Mouse (Mus musculus): ENCODE measurements around the gene Neb. TPM values are rescaled to one million over a fixed set of nuclear protein-coding genes. Genes with fewer than 3 reads are reported as not detected.

Neb gene
- polyA plus RNA-seq, 1 experiment from 2014 or later, result 7.8 TPM

DNA sequence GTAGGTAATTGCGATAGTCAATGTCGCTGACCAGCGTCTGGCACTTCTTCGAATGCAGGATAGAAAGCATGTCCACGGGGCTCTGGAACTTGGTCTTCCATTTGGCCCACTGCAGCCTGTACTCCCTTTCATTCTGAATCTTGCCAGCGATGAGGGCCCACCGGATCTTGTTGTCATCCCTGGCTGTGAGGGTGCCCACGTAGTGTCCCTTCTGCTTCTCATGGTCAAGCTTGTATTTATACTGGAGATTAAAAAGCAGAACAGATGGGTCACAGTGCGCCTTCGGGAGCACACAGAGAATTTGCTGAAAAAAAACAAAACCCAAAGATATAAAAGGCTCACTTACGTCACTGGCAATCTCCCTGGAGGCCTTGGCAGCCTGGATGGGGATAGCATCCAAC is 165.7 kb downstream of the Neb start:
- no peak overlapping the region for H3K4me3 ChIP-seq (ENCODE audit: low read length)
- ATAC-seq (replicated peaks; ENCODE audit: extremely low read depth, insufficient read depth, low FRiP score), result no peak
- no peak overlapping the region for H3K9ac ChIP-seq (ENCODE audit: low read length)
- WGBS, result 85% methylated on average over 11 of the region's 11 CpGs
- no peaks in the 10 kb centered on the region for H3K36me3 ChIP-seq (ENCODE audit: control insufficient read depth, insufficient read depth)
- no peaks in the 10 kb centered on the region for H3K9me3 ChIP-seq (replicated peaks; ENCODE audit: control insufficient read depth, low read length)
- H3K4me1 ChIP-seq (ENCODE audit: control insufficient read depth, insufficient read depth, low read length), result peaks cover 4% of the 10 kb centered on the region; the same call in 1 of the 2 replicates
- no peak overlapping the region for H3K4me2 ChIP-seq (ENCODE audit: low read depth, low read length)
- no peak overlapping the region for H3K27ac ChIP-seq (ENCODE audit: low read length)
- H3K27me3 ChIP-seq (ENCODE audit: control insufficient read depth, insufficient read depth, low read length), result no peaks in the 10 kb centered on the region

DNA sequence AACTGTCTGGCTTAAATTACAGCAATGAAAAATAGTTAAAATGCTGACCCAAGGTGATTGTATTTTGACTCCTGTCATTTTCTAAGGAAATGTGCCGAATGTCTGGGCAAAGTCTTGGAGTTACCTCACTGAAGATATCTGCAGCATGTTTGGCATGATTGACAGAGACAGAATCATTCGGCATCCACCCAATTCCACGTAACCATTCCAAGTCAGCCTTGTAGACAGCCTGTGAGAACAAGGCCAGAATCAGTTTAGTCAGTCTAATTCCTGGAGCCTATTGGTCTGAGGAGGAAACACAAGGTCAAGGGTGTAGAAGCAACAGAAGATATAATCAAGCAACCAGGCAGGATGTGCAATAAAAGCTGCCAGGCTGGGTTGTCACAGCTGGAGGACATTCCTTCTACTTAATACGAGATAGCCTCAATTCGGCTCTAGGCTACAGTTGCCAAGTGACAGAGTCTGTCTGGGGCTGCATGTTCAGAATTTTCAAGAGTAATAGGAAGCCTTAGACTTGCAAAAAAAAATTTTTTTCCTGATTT is 166.8 kb downstream of the Neb start:
- Histone ChIP-seq H3K4me2 (ENCODE audit: low read depth, low read length) (no peak overlapping the region), H3K4me3 (ENCODE audit: low read length) (no peak overlapping the region), H3K36me3 (ENCODE audit: control insufficient read depth, insufficient read depth) (no peaks in the 10 kb centered on the region), H3K27ac (ENCODE audit: low read length) (no peak overlapping the region), H3K27me3 (ENCODE audit: control insufficient read depth, insufficient read depth, low read length) (no peaks in the 10 kb centered on the region), H3K4me1 (ENCODE audit: control insufficient read depth, insufficient read depth, low read length) (peaks cover 4% of the 10 kb centered on the region; the same call in 1 of the 2 replicates), H3K9me3 (replicated peaks; ENCODE audit: control insufficient read depth, low read length) (no peaks in the 10 kb centered on the region), H3K9ac (ENCODE audit: low read length) (no peak overlapping the region)
- ATAC-seq (replicated peaks; ENCODE audit: extremely low read depth, insufficient read depth, low FRiP score), result no peak
- 49% methylated on average over 5 of the region's 5 CpGs for WGBS

DNA sequence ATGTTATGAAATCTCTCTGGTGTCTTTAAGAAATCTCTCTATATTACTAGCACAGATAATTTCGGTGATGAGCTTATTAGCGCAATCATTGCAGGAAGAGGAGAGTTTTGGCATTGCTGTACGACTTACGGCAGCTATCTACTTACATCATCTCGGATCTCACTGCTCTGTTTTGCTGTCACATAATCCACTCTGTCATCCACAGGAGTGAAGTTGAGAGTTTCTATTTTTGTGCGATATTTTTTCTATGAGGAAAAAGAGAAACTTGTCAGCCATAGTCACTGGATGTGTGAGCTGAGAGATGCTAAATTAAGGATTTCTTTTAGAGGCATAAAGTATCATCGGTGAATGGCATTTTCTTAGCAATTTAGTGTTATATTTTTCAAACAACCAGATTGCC is 167.6 kb downstream of the Neb start:
- 83% methylated on average over 7 of the region's 7 CpGs for WGBS
- Histone ChIP-seq H3K36me3 (ENCODE audit: control insufficient read depth, insufficient read depth) (no peaks in the 10 kb centered on the region), H3K4me1 (ENCODE audit: control insufficient read depth, insufficient read depth, low read length) (peaks cover 4% of the 10 kb centered on the region; the same call in 1 of the 2 replicates), H3K9me3 (replicated peaks; ENCODE audit: control insufficient read depth, low read length) (no peaks in the 10 kb centered on the region), H3K27ac (ENCODE audit: low read length) (no peak overlapping the region), H3K9ac (ENCODE audit: low read length) (no peak overlapping the region), H3K4me2 (ENCODE audit: low read depth, low read length) (no peak overlapping the region), H3K4me3 (ENCODE audit: low read length) (no peak overlapping the region), H3K27me3 (ENCODE audit: control insufficient read depth, insufficient read depth, low read length) (no peaks in the 10 kb centered on the region)
- ATAC-seq (replicated peaks; ENCODE audit: extremely low read depth, insufficient read depth, low FRiP score), result no peak

DNA sequence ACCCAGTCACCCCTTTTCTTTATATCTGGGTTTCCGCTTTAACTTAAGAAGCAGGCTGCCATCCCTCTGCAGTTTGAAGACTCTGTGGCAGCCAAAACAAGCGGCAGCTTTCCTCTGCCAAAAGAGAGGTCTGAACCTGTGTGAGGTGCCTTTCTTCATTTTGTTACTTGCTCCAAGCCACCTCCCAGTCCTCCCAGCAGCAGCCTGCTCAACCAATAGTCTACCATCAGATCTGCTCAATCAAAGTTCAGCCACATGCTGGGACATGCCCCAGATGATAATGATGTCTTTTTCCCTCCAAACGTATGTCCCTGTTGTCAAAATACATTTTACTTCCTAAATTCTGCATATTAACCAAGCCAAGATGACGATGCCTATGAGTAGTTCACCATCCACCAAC is 173.3 kb downstream of the Neb start:
- Histone ChIP-seq H3K4me2 (ENCODE audit: low read depth, low read length) (no peak overlapping the region), H3K27me3 (ENCODE audit: control insufficient read depth, insufficient read depth, low read length) (no peaks in the 10 kb centered on the region), H3K27ac (ENCODE audit: low read length) (no peak overlapping the region), H3K4me3 (ENCODE audit: low read length) (no peak overlapping the region), H3K36me3 (ENCODE audit: control insufficient read depth, insufficient read depth) (no peaks in the 10 kb centered on the region), H3K9me3 (replicated peaks; ENCODE audit: control insufficient read depth, low read length) (no peaks in the 10 kb centered on the region), H3K4me1 (ENCODE audit: control insufficient read depth, insufficient read depth, low read length) (no peaks in the 10 kb centered on the region), H3K9ac (ENCODE audit: low read length) (no peak overlapping the region)
- WGBS, result 83% methylated on average over 4 of the region's 4 CpGs
- ATAC-seq (replicated peaks; ENCODE audit: extremely low read depth, insufficient read depth, low FRiP score), result no peak

DNA sequence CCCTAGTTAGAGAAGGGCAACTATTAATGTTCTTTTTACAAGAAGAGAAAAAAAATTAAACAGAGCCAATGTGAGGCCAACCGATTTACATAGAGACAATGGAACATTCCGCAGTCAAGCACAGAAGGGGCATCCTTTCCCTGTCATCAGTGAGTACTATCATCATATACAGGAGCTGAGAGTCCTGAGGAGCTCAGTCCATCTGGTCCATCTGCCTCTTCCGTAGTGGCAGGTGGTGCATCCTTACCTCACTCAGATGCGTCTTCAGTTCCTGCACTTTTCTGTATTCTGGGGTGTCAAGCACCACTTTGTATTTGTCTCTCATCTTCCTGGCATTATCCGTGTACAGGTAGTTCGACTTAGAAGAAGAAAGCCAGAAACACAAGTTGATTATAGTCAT is 184.6 kb downstream of the Neb start:
- H3K4me2 ChIP-seq (ENCODE audit: low read depth, low read length), result no peak overlapping the region
- 91% methylated on average over 6 of the region's 6 CpGs for WGBS
- no peak overlapping the region for H3K4me3 ChIP-seq (ENCODE audit: low read length)
- H3K9me3 ChIP-seq (replicated peaks; ENCODE audit: control insufficient read depth, low read length), result no peaks in the 10 kb centered on the region
- H3K4me1 ChIP-seq (ENCODE audit: control insufficient read depth, insufficient read depth, low read length), result no peaks in the 10 kb centered on the region
- no peak for ATAC-seq (replicated peaks; ENCODE audit: extremely low read depth, insufficient read depth, low FRiP score)
- no peaks in the 10 kb centered on the region for H3K36me3 ChIP-seq (ENCODE audit: control insufficient read depth, insufficient read depth)
- no peaks in the 10 kb centered on the region for H3K27me3 ChIP-seq (ENCODE audit: control insufficient read depth, insufficient read depth, low read length)
- H3K9ac ChIP-seq (ENCODE audit: low read length), result no peak overlapping the region
- no peak overlapping the region for H3K27ac ChIP-seq (ENCODE audit: low read length)

DNA sequence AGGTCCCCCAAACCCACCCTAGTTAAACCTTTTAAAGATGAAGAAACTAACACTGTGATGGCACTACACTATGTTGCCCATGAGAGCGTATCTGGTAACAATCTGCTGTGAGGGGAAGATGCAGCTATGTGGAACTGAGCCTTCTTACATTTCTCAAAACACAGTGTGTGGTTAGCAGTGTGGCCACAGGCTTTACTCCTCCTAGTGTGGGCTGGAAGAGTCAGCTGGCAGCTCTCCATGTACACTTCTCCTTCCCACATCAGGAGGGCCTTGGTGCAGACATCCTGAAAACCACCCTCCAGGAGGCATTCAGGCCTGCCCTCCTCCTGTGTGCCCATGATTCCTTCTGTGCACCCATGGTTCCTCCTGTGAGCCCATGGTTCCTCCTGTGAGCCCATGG is 198.6 kb downstream of the Neb start:
- Histone ChIP-seq H3K4me1 (ENCODE audit: control insufficient read depth, insufficient read depth, low read length) (no peaks in the 10 kb centered on the region), H3K4me2 (ENCODE audit: low read depth, low read length) (no peak overlapping the region), H3K27ac (ENCODE audit: low read length) (no peak overlapping the region), H3K9ac (ENCODE audit: low read length) (no peak overlapping the region), H3K27me3 (ENCODE audit: control insufficient read depth, insufficient read depth, low read length) (no peaks in the 10 kb centered on the region), H3K36me3 (ENCODE audit: control insufficient read depth, insufficient read depth) (no peaks in the 10 kb centered on the region), H3K9me3 (replicated peaks; ENCODE audit: control insufficient read depth, low read length) (no peaks in the 10 kb centered on the region), H3K4me3 (ENCODE audit: low read length) (no peak overlapping the region)
- WGBS, result 71% methylated on average over 1 of the region's 1 CpGs
- ATAC-seq (replicated peaks; ENCODE audit: extremely low read depth, insufficient read depth, low FRiP score), result no peak

DNA sequence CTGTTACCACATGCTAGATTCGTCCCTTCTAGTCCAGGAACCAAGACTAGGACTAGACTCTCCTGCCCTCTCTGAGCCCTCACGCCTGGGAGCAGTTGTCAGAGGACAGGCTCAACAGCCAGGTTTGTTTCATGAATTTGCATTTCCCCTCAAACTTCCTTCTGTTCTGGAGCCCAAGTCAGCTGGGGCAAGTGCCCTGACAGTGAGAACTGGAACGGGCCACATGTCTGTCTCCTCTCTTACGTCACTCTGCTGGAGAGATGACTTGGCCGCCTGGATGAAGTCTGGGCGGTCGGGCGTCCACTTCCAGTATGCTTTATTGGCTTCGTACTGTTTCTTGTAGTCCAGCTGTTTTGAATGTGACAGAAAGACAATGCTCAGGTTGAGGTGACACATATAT is 200.5 kb downstream of the Neb start:
- WGBS, result 78% methylated on average over 9 of the region's 9 CpGs
- no peak for ATAC-seq (replicated peaks; ENCODE audit: extremely low read depth, insufficient read depth, low FRiP score)
- Histone ChIP-seq H3K36me3 (ENCODE audit: control insufficient read depth, insufficient read depth) (no peaks in the 10 kb centered on the region), H3K27ac (ENCODE audit: low read length) (no peak overlapping the region), H3K4me3 (ENCODE audit: low read length) (no peak overlapping the region), H3K9ac (ENCODE audit: low read length) (no peak overlapping the region), H3K4me1 (ENCODE audit: control insufficient read depth, insufficient read depth, low read length) (no peaks in the 10 kb centered on the region), H3K4me2 (ENCODE audit: low read depth, low read length) (no peak overlapping the region), H3K9me3 (replicated peaks; ENCODE audit: control insufficient read depth, low read length) (no peaks in the 10 kb centered on the region), H3K27me3 (ENCODE audit: control insufficient read depth, insufficient read depth, low read length) (no peaks in the 10 kb centered on the region)

DNA sequence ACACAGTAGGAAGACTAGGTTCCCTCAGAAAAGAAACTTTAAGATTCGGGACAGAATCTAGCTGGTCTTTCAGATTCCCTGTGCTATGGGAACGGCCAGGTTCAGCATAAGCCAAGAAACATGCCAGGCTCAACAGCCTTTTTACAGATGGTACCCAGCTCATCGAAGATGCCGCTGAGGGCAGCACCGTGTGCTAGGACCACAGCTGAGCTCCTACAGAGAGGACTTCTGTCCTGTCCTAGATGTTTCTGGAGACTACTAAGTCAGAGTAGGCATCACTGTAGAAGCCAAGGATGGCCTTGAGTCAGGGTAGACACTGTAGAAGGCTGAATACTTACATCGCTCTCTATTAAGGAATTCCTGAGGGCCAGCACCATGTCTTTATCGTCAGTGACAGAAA is 201.1 kb downstream of the Neb start:
- no peak for ATAC-seq (replicated peaks; ENCODE audit: extremely low read depth, insufficient read depth, low FRiP score)
- Histone ChIP-seq H3K9me3 (replicated peaks; ENCODE audit: control insufficient read depth, low read length) (no peaks in the 10 kb centered on the region), H3K4me3 (ENCODE audit: low read length) (no peak overlapping the region), H3K27me3 (ENCODE audit: control insufficient read depth, insufficient read depth, low read length) (no peaks in the 10 kb centered on the region), H3K27ac (ENCODE audit: low read length) (no peak overlapping the region), H3K4me1 (ENCODE audit: control insufficient read depth, insufficient read depth, low read length) (no peaks in the 10 kb centered on the region), H3K4me2 (ENCODE audit: low read depth, low read length) (no peak overlapping the region), H3K36me3 (ENCODE audit: control insufficient read depth, insufficient read depth) (no peaks in the 10 kb centered on the region), H3K9ac (ENCODE audit: low read length) (no peak overlapping the region)
- 91% methylated on average over 7 of the region's 7 CpGs for WGBS

DNA sequence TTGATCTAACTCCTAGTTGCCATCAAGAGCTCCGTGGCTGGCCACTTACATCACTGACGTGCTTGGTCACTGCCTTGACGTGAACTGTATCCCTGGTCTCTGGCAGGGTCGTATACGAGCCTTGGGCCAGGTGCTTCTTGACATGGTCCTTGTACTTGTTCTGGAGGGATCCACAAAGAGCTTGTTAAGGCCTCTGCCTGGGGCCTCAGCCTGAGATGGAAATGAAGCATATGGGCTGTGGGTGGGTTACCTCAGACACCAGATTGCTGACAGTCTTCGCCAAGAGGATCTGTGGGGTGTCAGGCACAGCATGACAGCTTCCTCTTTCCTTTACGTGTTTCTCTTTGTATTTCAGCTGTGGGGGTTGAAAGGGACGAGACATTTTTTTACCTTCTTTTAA is 201.7 kb downstream of the Neb start:
- no peak for ATAC-seq (replicated peaks; ENCODE audit: extremely low read depth, insufficient read depth, low FRiP score)
- no peak overlapping the region for H3K9ac ChIP-seq (ENCODE audit: low read length)
- H3K27ac ChIP-seq (ENCODE audit: low read length), result no peak overlapping the region
- H3K4me3 ChIP-seq (ENCODE audit: low read length), result no peak overlapping the region
- 60% methylated on average over 8 of the region's 8 CpGs for WGBS
- no peaks in the 10 kb centered on the region for H3K36me3 ChIP-seq (ENCODE audit: control insufficient read depth, insufficient read depth)
- no peaks in the 10 kb centered on the region for H3K4me1 ChIP-seq (ENCODE audit: control insufficient read depth, insufficient read depth, low read length)
- H3K9me3 ChIP-seq (replicated peaks; ENCODE audit: control insufficient read depth, low read length), result no peaks in the 10 kb centered on the region
- H3K4me2 ChIP-seq (ENCODE audit: low read depth, low read length), result no peak overlapping the region
- H3K27me3 ChIP-seq (ENCODE audit: control insufficient read depth, insufficient read depth, low read length), result no peaks in the 10 kb centered on the region

DNA sequence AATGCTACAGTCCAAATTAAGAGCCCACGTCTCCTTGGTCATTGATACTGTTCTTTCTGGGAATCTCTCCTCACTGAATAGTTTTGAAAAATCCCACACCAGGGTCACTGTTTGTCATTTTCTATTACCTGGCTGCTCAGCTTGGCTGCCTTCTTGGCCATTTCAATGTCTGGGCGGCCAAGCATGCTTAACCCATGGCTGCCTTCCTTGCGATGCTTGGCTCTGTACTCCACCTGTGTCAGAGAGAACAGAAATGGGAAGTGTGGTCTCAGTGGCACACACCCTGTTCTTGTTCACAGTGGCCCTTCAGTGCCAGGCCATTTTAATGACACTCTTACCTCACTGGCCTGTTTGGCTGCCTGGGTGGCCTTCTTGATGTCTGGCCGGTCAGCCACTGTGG is 203.3 kb downstream of the Neb start:
- no peak overlapping the region for H3K4me2 ChIP-seq (ENCODE audit: low read depth, low read length)
- no peak overlapping the region for H3K4me3 ChIP-seq (ENCODE audit: low read length)
- no peak for ATAC-seq (replicated peaks; ENCODE audit: extremely low read depth, insufficient read depth, low FRiP score)
- H3K27ac ChIP-seq (ENCODE audit: low read length), result no peak overlapping the region
- no peaks in the 10 kb centered on the region for H3K4me1 ChIP-seq (ENCODE audit: control insufficient read depth, insufficient read depth, low read length)
- no peaks in the 10 kb centered on the region for H3K9me3 ChIP-seq (replicated peaks; ENCODE audit: control insufficient read depth, low read length)
- no peaks in the 10 kb centered on the region for H3K36me3 ChIP-seq (ENCODE audit: control insufficient read depth, insufficient read depth)
- no peak overlapping the region for H3K9ac ChIP-seq (ENCODE audit: low read length)
- H3K27me3 ChIP-seq (ENCODE audit: control insufficient read depth, insufficient read depth, low read length), result no peaks in the 10 kb centered on the region
- 86% methylated on average over 4 of the region's 4 CpGs for WGBS

All from heart, embryonic 16.5 days (tissue).